Mouse (Mus musculus) neural tube, embryonic 13.5 days (tissue): ENCODE measurements at regions not wholly inside any gene's neighbourhood (a gene's known extent, or its start where the extent isn't known, plus 50 kb on each side); places are given as distances from the start of the nearest gene placed in this dataset.

Source experiments
- ATAC-seq: fragments of 200-750 bp; cut with Nextera tagmentation; 2 replicates; pipeline ENCODE4 v1.8.0; 2017; ENCODE audit warnings: low read depth, mild to moderate bottlenecking, moderate TSS enrichment, moderate library complexity
- H3K27ac ChIP-seq: fragments of 300-500 bp; sonication (generic); replicated peaks from 2 replicates; pipeline ENCODE4 v1.5.1; 2015; ENCODE audit warnings: moderate library complexity, mild to moderate bottlenecking, inconsistent platforms
- H3K27me3 ChIP-seq: fragments of 300-500 bp; sonication (generic); 2 replicates; pipeline ENCODE4 v1.6.1; 2015; ENCODE audit warnings: mild to moderate bottlenecking, inconsistent platforms
- H3K36me3 ChIP-seq: fragments of 300-500 bp; sonication (generic); 2 replicates; pipeline ENCODE4 v1.6.1; 2015; ENCODE audit warnings: mild to moderate bottlenecking, inconsistent platforms
- H3K4me1 ChIP-seq: fragments of 300-500 bp; sonication (generic); replicated peaks from 2 replicates; pipeline ENCODE4 v1.6.1; 2015; ENCODE audit warnings: inconsistent platforms
- H3K4me2 ChIP-seq: fragments of 300-500 bp; sonication (generic); 2 replicates; pipeline ENCODE4 v1.6.1; 2015; ENCODE audit warnings: inconsistent platforms, mild to moderate bottlenecking, moderate library complexity
- H3K4me3 ChIP-seq: fragments of 300-500 bp; sonication (generic); 2 replicates; pipeline ENCODE4 v1.5.1; 2015; ENCODE audit warnings: mild to moderate bottlenecking, inconsistent platforms
- H3K9ac ChIP-seq: fragments of 300-500 bp; sonication (generic); 2 replicates; pipeline ENCODE4 v1.6.1; 2015; ENCODE audit warnings: moderate library complexity, mild to moderate bottlenecking, inconsistent platforms
- H3K9me3 ChIP-seq: fragments of 300-500 bp; sonication (generic); 2 replicates; pipeline ENCODE4 v1.6.1; 2016; ENCODE audit warnings: inconsistent platforms
- WGBS: fragments of 180-500 bp; shearing (Covaris S2); methylation state at CpG from one replicate; pipeline ENCODE4 v1.1.7; 2015; 5-methylcytosine and 5-hydroxymethylcytosine counted together

DNA sequence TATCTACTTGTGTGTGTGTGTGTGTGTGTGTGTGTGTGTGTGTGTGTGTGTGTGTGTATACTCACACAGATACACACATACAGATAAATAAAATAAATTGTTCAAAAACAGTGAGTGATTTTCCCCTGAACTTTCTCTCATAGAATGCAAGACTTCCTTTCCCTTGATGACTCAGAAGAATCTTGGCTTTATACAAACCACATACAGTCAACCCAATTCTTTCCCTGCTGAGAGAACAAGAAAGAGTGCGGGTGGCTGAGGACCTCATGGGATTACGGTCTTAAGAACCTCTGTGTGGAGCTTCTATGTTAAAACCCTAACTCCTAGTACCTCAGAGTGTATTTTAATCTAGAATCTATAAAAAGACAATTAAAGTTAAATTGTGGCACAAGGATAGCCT lies 489.3 kb upstream of the Gm26657 start:
- H3K36me3 ChIP-seq, result no peaks in the 10 kb centered on the region
- 90% methylated on average over 2 of the region's 2 CpGs for WGBS

DNA sequence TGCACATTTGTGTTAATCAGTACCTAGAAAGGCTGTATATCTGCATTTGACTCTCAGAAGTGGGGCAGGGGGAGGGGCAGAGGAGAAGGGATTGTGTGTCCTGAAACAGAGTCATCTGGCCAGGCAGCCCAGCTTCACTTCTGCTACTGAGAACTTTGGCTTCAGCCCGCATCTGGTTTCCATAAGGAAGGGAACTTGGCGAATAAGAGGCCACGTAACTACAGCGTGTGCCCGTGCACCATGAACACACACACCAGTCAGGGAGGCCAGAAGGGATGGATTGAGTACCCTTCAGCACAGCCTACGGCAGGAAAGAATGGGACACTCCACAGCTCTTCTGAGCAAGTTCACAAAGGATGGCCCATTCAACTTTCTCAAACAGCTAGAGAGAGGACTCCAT lies 496.0 kb upstream of the Gm26657 start:
- Histone ChIP-seq H3K27ac (no peak overlapping the region), H3K9ac (no peak overlapping the region), H3K9me3 (no peaks in the 10 kb centered on the region), H3K4me2 (no peak overlapping the region), H3K27me3 (no peaks in the 10 kb centered on the region), H3K4me1 (no peaks in the 10 kb centered on the region), H3K36me3 (no peaks in the 10 kb centered on the region), H3K4me3 (no peak overlapping the region)
- no peak for ATAC-seq
- 82% methylated on average over 6 of the region's 6 CpGs for WGBS

More for the DNA sequence above, 489.3 kb upstream of the Gm26657 start:
- Histone ChIP-seq H3K4me2 (no peak overlapping the region), H3K27me3 (no peaks in the 10 kb centered on the region), H3K4me1 (no peaks in the 10 kb centered on the region), H3K4me3 (no peak overlapping the region), H3K9ac (no peak overlapping the region), H3K9me3 (no peaks in the 10 kb centered on the region), H3K27ac (no peak overlapping the region)
- no peak for ATAC-seq

GRCm38 (mm10) chr4:56238496-56239488 lies 501.1 kb upstream of the Gm26657 start:
- H3K27ac ChIP-seq, result no peak overlapping the region
- H3K27me3 ChIP-seq, result no peaks in the 10 kb centered on the region
- H3K4me2 ChIP-seq, result no peak overlapping the region
- WGBS, result 69% methylated on average over 4 of the region's 4 CpGs
- no peaks in the 10 kb centered on the region for H3K36me3 ChIP-seq
- no peak overlapping the region for H3K9ac ChIP-seq
- no peaks in the 10 kb centered on the region for H3K4me1 ChIP-seq
- no peak for ATAC-seq
- no peaks in the 10 kb centered on the region for H3K9me3 ChIP-seq
- no peak overlapping the region for H3K4me3 ChIP-seq

GRCm38 (mm10) chr4:56231414-56231813 lies 508.5 kb upstream of the Gm26657 start:
- Histone ChIP-seq H3K4me2 (no peak overlapping the region), H3K9me3 (no peaks in the 10 kb centered on the region), H3K27ac (no peak overlapping the region), H3K36me3 (no peaks in the 10 kb centered on the region), H3K9ac (no peak overlapping the region), H3K4me1 (no peaks in the 10 kb centered on the region), H3K27me3 (no peaks in the 10 kb centered on the region), H3K4me3 (no peak overlapping the region)
- ATAC-seq, result no peak
- 70% methylated on average over 7 of the region's 7 CpGs for WGBS

GRCm38 (mm10) chr4:56230451-56230850 lies 509.4 kb upstream of the Gm26657 start:
- H3K4me2 ChIP-seq, result no peak overlapping the region
- H3K9me3 ChIP-seq, result no peaks in the 10 kb centered on the region
- no peak overlapping the region for H3K27ac ChIP-seq
- ATAC-seq, result no peak
- no peak overlapping the region for H3K4me3 ChIP-seq
- no peak overlapping the region for H3K9ac ChIP-seq
- no peaks in the 10 kb centered on the region for H3K27me3 ChIP-seq
- WGBS, result 9% methylated on average over 1 of the region's 1 CpGs
- no peaks in the 10 kb centered on the region for H3K36me3 ChIP-seq
- H3K4me1 ChIP-seq, result no peaks in the 10 kb centered on the region

DNA sequence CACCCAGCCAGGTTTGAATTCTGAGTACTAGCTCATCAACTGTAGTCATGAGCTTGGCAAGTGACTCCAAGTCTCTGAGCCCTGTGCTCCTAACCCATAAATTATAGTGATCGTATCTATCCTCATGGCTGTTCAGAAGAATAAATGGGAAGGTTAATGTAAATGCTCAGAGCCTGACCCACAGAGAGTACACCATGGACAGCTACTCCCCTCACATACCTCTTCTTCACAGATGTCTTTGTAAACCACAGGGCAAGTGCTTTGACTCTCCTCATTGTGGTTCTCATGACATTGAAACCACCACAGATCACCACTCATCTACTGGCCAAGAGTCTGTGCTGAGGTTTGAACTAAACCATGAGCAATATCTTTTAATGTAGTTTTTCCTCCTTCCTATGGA lies 513.4 kb upstream of the Gm26657 start:
- Histone ChIP-seq H3K9me3 (no peaks in the 10 kb centered on the region), H3K9ac (no peak overlapping the region), H3K36me3 (no peaks in the 10 kb centered on the region), H3K4me2 (no peak overlapping the region), H3K27me3 (no peaks in the 10 kb centered on the region), H3K4me1 (peaks cover 9% of the 10 kb centered on the region), H3K27ac (no peak overlapping the region), H3K4me3 (no peak overlapping the region)
- 86% methylated on average over 1 of the region's 1 CpGs for whole genome bisulfite sequencing
- ATAC-seq, result no peak

GRCm38 (mm10) chr4:56224542-56224941 lies 515.3 kb upstream of the Gm26657 start:
- H3K4me3 ChIP-seq, result no peak overlapping the region
- peaks cover 23% of the 10 kb centered on the region for H3K4me1 ChIP-seq
- no peak overlapping the region for H3K27ac ChIP-seq
- no peaks in the 10 kb centered on the region for H3K9me3 ChIP-seq
- H3K4me2 ChIP-seq, result no peak overlapping the region
- H3K9ac ChIP-seq, result no peak overlapping the region
- WGBS, result 67% methylated on average over 3 of the region's 3 CpGs
- no peaks in the 10 kb centered on the region for H3K36me3 ChIP-seq
- no peak for ATAC-seq
- H3K27me3 ChIP-seq, result no peaks in the 10 kb centered on the region

- peak; percentile 47; the same call in 1 of the 2 replicates for ATAC-seq
- Histone ChIP-seq H3K9me3 (no peaks in the 10 kb centered on the region), H3K27me3 (no peaks in the 10 kb centered on the region), H3K4me3 (no peak overlapping the region), H3K4me2 (no peak overlapping the region), H3K27ac (no peak overlapping the region), H3K4me1 (peaks cover 23% of the 10 kb centered on the region), H3K36me3 (no peaks in the 10 kb centered on the region), H3K9ac (no peak overlapping the region)
- 49% methylated on average over 8 of the region's 8 CpGs for WGBS
Measured at GRCm38 (mm10) chr4:56222023-56222776, 517.7 kb upstream of the Gm26657 start.

- no peaks in the 10 kb centered on the region for H3K9me3 ChIP-seq
- peaks cover 23% of the 10 kb centered on the region for H3K4me1 ChIP-seq
- H3K27ac ChIP-seq, result no peak overlapping the region
- H3K4me2 ChIP-seq, result no peak overlapping the region
- H3K4me3 ChIP-seq, result no peak overlapping the region
- no peaks in the 10 kb centered on the region for H3K36me3 ChIP-seq
- WGBS, result 14% methylated on average over 8 of the region's 8 CpGs
- H3K27me3 ChIP-seq, result no peaks in the 10 kb centered on the region
- H3K9ac ChIP-seq, result no peak overlapping the region
- ATAC-seq, result no peak
Measured at GRCm38 (mm10) chr4:56220531-56220930, 519.3 kb upstream of the Gm26657 start.

DNA sequence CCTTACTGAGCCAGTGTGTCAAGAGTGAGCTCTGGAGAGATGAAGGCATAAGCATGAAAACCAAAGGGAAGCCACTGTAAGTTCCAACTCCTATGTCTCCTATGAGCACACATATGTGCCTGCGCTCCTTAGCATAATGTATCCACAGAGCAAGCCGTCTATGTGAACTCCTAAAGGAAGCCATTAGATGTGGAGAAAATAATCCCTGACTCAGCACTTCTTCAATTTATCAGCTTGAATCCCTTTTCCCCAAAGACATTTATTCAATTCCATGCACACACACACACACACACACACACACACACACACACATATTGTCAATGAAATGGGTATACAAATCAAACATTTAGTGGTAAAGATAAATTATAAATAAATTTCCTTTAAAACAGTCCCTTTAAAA lies 530.4 kb upstream of the Gm26657 start:
- Histone ChIP-seq H3K27ac (no peak overlapping the region), H3K36me3 (no peaks in the 10 kb centered on the region), H3K9ac (no peak overlapping the region), H3K27me3 (no peaks in the 10 kb centered on the region), H3K4me2 (no peak overlapping the region), H3K4me3 (no peak overlapping the region), H3K9me3 (no peaks in the 10 kb centered on the region), H3K4me1 (no peaks in the 10 kb centered on the region)
- 100% methylated on average over 2 of the region's 2 CpGs for WGBS
- no peak for ATAC-seq

DNA sequence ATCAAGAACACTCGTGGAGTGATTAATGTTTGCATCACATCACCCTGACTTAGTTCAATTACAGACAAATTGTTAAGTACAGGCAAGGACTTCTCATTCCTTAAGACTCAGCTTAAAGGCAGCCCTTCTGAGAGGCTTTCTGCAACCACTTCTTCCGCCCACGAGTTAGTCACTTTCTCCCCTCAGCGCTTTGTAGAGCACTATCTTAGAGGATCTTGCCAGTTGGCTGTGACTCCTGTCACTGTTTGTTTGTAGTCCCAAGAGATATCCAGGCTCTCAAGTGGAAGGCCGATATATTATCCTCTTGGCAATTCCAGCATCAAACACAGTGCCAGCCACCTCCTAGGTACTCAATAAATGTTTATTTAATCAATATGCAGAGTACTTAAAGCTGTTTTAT lies 532.1 kb upstream of the Gm26657 start:
- H3K9ac ChIP-seq, result no peak overlapping the region
- no peaks in the 10 kb centered on the region for H3K36me3 ChIP-seq
- WGBS, result 73% methylated on average over 5 of the region's 5 CpGs
- H3K9me3 ChIP-seq, result peaks cover 3% of the 10 kb centered on the region; the same call in 1 of the 2 replicates
- no peak overlapping the region for H3K4me2 ChIP-seq
- H3K4me3 ChIP-seq, result no peak overlapping the region
- no peak overlapping the region for H3K27ac ChIP-seq
- no peak for ATAC-seq
- no peaks in the 10 kb centered on the region for H3K4me1 ChIP-seq
- no peaks in the 10 kb centered on the region for H3K27me3 ChIP-seq

- H3K4me2 ChIP-seq, result no peak overlapping the region
- no peak overlapping the region for H3K27ac ChIP-seq
- H3K27me3 ChIP-seq, result no peaks in the 10 kb centered on the region
- H3K9me3 ChIP-seq, result peaks cover 3% of the 10 kb centered on the region; the same call in 1 of the 2 replicates
- no peak overlapping the region for H3K9ac ChIP-seq
- H3K4me1 ChIP-seq, result no peaks in the 10 kb centered on the region
- WGBS, result 76% methylated on average over 1 of the region's 1 CpGs
- ATAC-seq, result no peak
- no peaks in the 10 kb centered on the region for H3K36me3 ChIP-seq
- H3K4me3 ChIP-seq, result no peak overlapping the region
Measured at GRCm38 (mm10) chr4:56205069-56205468, 534.8 kb upstream of the Gm26657 start.
